Mouse (Mus musculus) left cerebral cortex, postnatal 36 days (tissue): ENCODE measurements around the gene Sds. TPM values are rescaled to one million over a fixed set of nuclear protein-coding genes. Genes with fewer than 3 reads are reported as not detected.
"Not testable (repeated sequence)": the region's sequence is repeated elsewhere in the genome, so short reads cannot be mapped to it uniquely, and the experiment has no call there.

ENCODE experiments used
- DNase-seq, 2 experiments: peaks; one replicate each; pipeline ENCODE4 v3.0.0; 2021 to 2022; ENCODE audit warnings: low spot score in 2 of 2, mixed read lengths in 1 of 2
- intact Hi-C: fragments of 180-260 bp; cut with DNase I; formaldehyde crosslinking; loops from one replicate; pipeline ENCODE4 v1.15.1; 2025
- total RNA-seq, 2 experiments: library from RNA; stranded (reverse); gene quantifications; 2 replicates each; pipeline ENCODE4 v1.2.3; 2021

Sds gene
- total RNA-seq, 2 experiments from 2014 or later, result not detected

DNA sequence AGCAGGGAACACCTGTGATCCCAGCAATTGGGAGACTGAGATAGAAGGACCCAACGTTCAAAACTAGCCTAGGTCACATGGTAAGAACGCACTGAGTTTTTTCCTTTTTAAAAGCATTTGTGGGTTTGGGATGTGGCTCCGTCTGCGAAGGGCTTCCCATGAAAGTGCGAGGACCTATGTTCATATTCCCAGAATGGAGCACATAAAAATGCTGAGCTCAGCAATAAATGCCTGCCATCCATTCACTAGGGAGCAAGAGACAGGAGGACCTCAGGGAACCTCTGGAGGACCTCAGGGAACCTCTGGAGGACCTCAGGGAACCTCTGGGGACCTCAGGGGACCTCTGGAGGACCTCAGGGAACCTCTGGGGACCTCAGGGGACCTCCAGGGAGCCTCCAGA lies 1.7 kb downstream of the Sds start:
- intact Hi-C loops, result no loop called here
- DNase-seq, result no peak

GRCm38 (mm10) chr5:120479538-120479937 lies 3.2 kb downstream of the Sds start:
- no peak for DNase-seq
- intact Hi-C loops, result no loop called here

GRCm38 (mm10) chr5:120481205-120481604 lies 4.9 kb downstream of the Sds start:
- DNase-seq, result no peak
- intact Hi-C loops, result no loop called here

DNA sequence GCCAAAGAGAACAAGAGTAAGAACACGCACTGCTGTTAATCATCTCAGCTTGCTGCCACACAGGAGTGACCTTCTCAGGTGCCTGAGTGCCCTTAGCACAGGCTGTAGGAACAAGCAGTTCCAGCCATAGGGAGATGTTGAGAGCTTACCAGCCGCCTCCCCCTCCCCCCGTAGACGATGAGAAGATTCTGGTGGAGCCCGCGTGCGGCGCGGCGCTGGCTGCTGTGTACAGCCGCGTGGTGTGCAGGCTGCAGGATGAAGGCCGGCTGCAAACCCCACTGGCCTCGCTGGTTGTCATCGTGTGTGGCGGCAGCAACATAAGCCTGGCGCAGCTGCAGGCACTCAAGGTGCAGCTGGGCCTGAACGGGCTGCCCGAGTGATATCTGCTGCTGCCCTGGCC lies 7.1 kb downstream of the Sds start:
- no peak for DNase-seq
- intact Hi-C loops, result no loop called here

DNA sequence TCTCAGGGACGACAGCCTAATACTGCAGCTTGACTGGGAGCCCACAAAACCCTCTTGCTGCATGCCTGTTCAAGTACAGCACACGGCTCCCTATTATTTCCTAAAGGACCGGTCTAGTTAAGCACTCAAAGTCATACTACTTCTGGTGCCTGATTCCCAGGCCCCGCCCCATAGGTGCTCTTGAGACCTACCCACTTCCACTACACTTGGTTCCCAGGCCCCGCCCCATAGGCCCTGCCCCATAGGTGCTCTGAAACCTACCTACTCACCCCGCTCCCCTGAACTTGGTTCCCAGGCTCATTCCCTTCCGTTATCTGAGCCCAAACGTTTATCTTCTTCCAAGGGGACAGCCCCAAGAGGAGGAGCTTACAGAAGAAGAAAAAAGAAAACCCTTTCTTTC lies 11.5 kb downstream of the Sds start:
- DNase-seq, result no peak
- intact Hi-C loops, result no loop called here

- intact Hi-C loops, result no loop called here
- DNase-seq, result peak in 1 of 2 experiments; percentile 42
Observed at GRCm38 (mm10) chr5:120490679-120491192, 14.4 kb downstream of the Sds start.

- DNase-seq, result no peak
- intact Hi-C loops, result no loop called here
Observed at GRCm38 (mm10) chr5:120492437-120492836, 16.1 kb downstream of the Sds start.

- DNase-seq, result no peak
Observed at GRCm38 (mm10) chr5:120493440-120493839, 17.1 kb downstream of the Sds start.

GRCm38 (mm10) chr5:120493873-120494395 lies 17.6 kb downstream of the Sds start:
- DNase-seq, result no peak
- intact Hi-C loops, result no loop called here

More at GRCm38 (mm10) chr5:120493440-120493839, 17.1 kb downstream of the Sds start:
- intact Hi-C loops, result no loop called here

DNA sequence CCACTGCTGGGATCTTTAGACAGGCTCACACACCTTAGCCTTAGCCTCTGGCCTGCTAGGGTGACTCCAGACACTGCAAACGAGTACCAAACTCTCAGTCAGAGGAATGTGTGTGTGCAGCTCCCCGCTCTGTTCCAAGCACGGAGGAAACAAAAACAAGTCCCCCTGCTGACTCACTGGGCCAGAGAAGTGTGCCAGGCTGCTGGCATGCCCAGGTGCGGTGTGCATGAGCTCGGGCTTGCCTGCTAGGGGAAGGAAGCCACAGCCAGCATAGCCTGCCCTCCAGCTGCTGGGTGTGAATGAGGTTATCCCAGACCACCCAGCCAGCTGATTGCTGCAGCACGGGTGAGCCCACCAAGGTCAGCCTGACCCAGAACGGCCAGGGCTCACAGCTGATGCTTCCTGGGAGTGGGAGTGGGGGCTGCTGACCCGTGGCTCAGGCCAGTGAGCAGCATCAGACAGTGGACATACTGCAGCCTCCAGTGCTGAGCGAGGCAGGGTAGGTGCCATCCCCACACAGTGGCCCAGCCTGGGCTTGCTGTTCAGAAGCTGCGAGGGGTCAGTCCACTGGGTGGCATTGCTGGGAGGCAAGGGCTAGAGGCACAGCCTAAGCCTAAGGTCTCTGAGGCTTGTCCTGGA lies 18.9 kb downstream of the Sds start:
- intact Hi-C loops, result no loop called here
- DNase-seq, result peak in 1 of 2 experiments; percentile 28

DNA sequence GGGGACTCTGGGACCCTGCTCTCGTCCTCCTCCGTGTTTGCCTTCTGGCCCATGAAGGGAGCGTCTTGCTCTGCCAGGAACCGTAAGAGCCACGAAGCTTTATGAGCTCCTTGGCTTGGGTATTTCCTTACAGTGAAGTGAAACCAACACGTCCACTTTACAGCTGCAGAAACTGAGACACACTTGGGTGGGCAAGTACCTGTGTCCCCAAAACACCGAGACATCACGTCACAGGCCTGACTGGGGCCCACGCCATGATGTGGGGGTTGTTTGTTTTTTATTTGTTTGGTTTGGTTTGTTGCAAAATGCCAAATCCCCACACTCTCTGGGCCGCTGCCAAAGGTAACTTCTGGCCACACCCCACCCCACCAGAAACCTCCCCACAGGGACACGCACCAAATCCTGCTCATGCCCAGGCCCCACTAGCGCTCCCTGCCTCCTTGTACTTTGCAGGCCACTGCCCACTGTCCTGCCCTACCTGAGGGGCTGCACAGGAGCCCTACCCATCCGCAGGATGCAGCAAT lies 19.4 kb downstream of the Sds start:
- intact Hi-C loops, result no loop called here
- DNase-seq, result no peak

- intact Hi-C loops, result no loop called here
- no peak for DNase-seq
Observed at GRCm38 (mm10) chr5:120497071-120497470, 20.7 kb downstream of the Sds start.

DNA sequence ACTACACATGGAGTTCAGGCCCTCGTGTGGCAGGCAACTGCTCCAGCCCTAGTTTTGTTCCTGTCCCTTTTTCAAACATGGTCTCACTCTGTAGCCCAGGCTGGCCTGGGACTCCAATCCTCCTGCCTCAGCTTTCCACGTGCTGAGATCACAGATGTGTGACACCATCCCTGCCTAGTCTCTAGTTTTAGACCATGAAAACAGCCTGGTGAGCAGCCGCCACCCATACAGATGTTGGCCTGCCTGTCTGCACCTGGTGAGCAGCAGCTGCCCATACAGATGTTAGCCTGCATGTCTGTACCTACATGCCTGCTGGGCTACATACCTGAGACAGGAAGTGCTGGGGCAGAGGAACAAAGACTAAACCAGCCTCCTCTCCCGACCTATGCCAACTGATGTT lies 22.9 kb downstream of the Sds start:
- no peak for DNase-seq
- intact Hi-C loops, result no loop called here

DNA sequence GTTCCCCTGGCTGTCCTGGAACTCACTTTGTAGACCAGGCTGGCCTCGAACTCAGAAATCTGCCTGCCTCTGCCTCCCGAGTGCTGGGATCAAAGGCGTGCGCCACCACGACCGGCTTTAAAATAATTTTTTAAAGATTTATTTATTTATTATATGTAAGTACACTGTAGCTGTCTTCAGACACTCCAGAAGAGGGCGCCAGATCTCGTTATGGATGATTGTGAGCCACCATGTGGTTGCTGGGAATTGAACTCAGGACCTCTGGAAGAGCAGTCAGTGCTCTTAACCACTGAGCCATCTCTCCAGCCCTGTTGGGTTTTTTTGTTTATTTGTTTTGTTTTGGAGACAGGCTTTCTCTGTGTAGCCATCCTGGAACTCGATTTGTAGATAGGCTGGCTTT lies 24.3 kb downstream of the Sds start:
- DNase-seq, intact Hi-C loops: not testable (repeated sequence)

DNA sequence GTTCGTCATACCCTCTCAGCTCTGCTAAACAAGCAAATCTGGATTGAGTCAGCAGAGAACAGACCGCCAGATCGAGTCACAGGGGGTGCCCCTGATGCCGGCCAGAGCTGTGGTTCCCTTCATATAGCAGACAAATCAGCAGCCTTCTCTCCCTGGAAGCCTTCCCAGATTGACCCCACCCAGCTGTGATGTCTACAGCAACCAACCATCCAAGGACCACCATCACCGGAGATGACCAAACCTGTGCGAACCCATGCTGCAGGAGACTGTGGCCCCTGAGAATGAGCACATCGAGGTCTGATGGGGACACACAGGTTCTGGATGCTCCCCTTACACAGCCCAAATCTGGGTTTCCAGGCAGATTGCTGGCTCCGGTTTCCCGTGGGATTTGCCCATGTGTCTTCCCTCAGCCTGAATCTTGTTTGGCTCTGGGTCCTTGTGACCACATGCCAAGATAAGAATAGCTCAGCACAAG lies 25.9 kb downstream of the Sds start:
- DNase-seq, result peak; percentile 41 to 67
- intact Hi-C loops, result no loop called here

- intact Hi-C loops, result no loop called here
- peak; percentile 25 to 30 for DNase-seq
Observed at GRCm38 (mm10) chr5:120502675-120503143, 26.4 kb downstream of the Sds start.

DNA sequence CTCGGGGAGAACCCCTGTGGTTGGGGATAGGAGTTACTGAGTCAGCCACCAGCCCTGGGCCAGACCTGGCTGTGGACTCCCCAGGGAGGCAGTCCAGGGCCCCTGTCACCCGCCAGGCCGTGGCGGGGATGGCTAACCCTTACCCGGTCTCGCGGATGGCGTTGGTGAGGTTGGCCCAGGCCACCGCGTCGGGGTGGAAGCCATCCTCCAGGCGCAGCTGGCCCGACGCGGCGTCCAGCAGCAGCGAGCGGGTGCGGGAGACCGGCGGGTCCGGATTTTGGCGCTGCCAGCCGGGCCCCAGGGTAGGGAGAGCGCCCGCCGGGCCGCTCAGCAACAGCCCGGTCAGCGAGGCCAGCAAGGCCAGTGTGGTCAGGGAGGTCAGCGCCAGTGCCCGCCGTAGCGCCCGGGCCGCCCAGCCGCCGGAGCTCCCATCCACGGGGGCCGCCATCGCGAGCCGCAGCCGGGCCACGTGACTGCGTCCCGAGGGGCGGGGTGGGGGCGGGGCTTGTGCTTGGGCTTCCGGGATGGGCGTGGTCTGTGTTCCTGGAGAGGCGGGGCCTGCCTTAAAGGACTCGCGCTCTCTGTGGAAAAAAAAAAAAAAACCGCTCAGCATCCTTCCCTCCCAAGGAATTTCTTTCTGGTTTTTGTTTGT lies 26.9 kb downstream of the Sds start, which contains the start of gene Plbd2:
Gene Plbd2, minus strand, starts transcription at position 482 of the 652 bp plus-strand sequence.
- intact Hi-C loops, result no loop called here
- peak; percentile 81 to 82 for DNase-seq

DNA sequence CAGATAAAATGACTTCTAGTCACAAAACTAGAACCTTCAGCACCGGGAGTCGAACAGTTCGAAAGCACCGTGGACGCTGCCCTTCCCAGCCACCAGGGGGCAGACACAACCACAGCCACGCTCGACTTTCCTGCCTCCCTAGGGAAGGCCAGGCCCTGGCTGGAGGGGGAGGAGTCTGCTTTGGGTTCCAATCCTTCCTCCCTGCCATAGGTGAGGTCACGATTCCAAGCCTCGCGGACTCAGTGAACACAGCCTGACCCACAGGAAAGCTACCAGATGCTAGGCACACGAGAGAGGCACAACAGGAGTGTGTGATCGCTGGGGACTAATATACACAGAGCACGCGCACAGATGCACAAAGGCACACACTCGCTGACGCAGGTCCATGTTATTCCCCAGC lies 29.0 kb downstream of the Sds start:
- intact Hi-C loops, result loop anchor here (1.0 kb wide), 1 partner anchor 100 kb away; no protein-coding TSS in a partner anchor
- peak; percentile 70 for DNase-seq

DNA sequence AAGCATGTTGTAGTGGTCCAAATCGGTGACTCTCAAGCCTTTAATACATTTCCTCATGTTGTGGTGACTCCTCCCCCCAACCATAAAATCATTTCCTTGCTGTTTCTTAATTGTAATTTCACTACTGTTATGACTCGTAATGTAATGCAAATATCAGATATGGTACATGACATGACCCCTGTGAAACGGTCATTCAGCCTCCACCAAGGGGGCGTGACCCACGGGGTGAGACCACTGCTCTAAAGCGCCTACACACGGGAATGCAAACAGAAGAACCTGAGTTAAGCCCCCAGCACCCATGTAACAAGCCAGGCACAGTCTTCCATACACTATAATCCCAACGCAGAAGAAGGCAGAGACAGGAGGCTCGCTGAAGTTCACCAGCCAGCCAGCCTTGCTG lies 29.5 kb downstream of the Sds start:
- no peak for DNase-seq
- intact Hi-C loops, result loop anchor here (1.0 kb wide), 1 partner anchor 100 kb away; no protein-coding TSS in a partner anchor

DNA sequence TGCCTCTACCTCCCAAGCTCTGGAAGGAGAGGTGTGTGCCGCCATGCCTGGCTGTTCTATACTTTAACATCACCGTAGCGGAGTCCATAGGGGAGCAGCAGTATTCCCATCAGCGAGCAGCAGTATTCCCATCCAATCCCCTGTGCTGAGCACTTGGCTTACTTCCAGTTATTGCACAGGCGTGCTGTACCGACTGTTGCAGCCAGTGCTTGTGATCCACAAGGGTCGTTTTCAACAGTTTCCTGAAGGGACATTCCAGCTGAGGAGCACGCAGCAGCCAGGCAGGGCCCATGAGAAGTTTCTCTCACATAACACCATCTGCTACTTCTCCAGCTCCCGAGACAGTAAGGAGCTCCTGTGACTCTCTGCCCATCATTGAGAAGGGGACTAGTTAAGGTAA lies 30.2 kb downstream of the Sds start:
- intact Hi-C loops, result no loop called here
- no peak for DNase-seq
